13 mouse cellular contexts compared by ENCODE assay signal in the genomic region with DNA sequence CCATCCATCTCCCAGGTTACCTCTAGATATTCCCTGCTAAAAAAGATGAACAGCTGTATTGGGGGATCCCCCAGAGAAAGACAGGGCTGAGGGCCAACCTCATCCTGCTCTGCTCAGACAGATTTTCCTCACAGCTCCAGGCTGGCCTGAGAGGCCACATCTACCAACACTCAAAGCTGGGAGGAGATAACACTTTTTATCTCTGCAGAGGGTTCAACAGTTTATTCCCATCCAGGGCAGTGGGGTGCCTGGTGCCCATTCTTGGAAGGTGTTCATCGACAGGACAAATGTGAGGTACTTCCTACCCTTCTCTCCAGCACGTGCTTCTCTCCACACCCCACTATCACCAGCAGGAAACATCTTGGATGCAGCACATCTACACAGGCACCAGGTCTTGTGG. TPM values are rescaled to one million over a fixed set of nuclear protein-coding genes. Genes with fewer than 3 reads are reported as not detected.
"Had no signal": no experiment of that assay in that cellular context is flagged by ENCODE, and none has a peak within 500 bp of the region (broad histone marks: within the 10 kb centered on the region; RNA-seq: fewer than 3 reads in every experiment).

No protein-coding gene starts in this region.

- H3K36me3 ChIP-seq: limb, embryonic 12.5 days; liver, embryonic 13.5 days; midbrain, embryonic 13.5 days had no signal

- ATAC-seq: liver, postnatal 0 days; midbrain, embryonic 13.5 days had no signal

- H3K9me3 ChIP-seq: limb, embryonic 12.5 days; liver, embryonic 13.5 days; midbrain, embryonic 13.5 days had no signal

- H3K4me1 ChIP-seq: limb, embryonic 12.5 days; liver, embryonic 13.5 days; midbrain, embryonic 13.5 days had no signal

- DNase-seq: kidney, adult 8-10 months; kidney, postnatal 4 days; liver; liver, embryonic 13.5 days; liver, postnatal 0 days; lung, postnatal 14 days; right cerebral cortex, postnatal 14 days; thymus, postnatal 36 days had no signal

- H3K9ac ChIP-seq: limb, embryonic 12.5 days; liver, embryonic 13.5 days; liver, postnatal 0 days; midbrain, embryonic 13.5 days had no signal

- H3K4me3 ChIP-seq: layer of hippocampus, adult 2 months; limb, embryonic 12.5 days; liver, embryonic 13.5 days; midbrain, embryonic 13.5 days had no signal

- H3K27me3 ChIP-seq: liver, embryonic 13.5 days; midbrain, embryonic 13.5 days had no signal

- H3K4me2 ChIP-seq: limb, embryonic 12.5 days; liver, embryonic 13.5 days; midbrain, embryonic 13.5 days had no signal

- H3K27ac ChIP-seq: kidney, postnatal 0 days; layer of hippocampus, adult 2 months; limb, embryonic 12.5 days; liver, embryonic 13.5 days; midbrain, embryonic 13.5 days had no signal

RNA-seq across cellular contexts. Expression of gene Trabd2b, which starts 47.6 kb away (rescaled TPM):
- total RNA-seq: megakaryocyte progenitor cell, adult 5-6 weeks had no signal
